Mouse (Mus musculus) olfactory bulb, adult 2 months (tissue): ENCODE data around the gene Tmem88b. TPM values are rescaled to one million over a fixed set of nuclear protein-coding genes. Genes with fewer than 3 reads are reported as not detected.

Experiments used
- H3K27ac ChIP-seq: fragments of 200-500 bp; 2 replicates; pipeline ENCODE4 v1.5.1; 2012; ENCODE audit warnings: low read depth, low read length; ENCODE audit not compliant: insufficient read depth
- H3K4me1 ChIP-seq: fragments of 200-500 bp; 2 replicates; pipeline ENCODE4 v1.6.1; 2012; ENCODE audit warnings: low read length; ENCODE audit not compliant: control insufficient read depth, insufficient read depth
- H3K4me3 ChIP-seq: fragments of 200-500 bp; 2 replicates; pipeline ENCODE4 v1.5.1; 2012; ENCODE audit warnings: mild to moderate bottlenecking, low read depth, low read length, moderate library complexity; ENCODE audit not compliant: insufficient read depth
- CTCF ChIP-seq: fragments of 200-500 bp; IDR thresholded peaks from 2 replicates; pipeline ENCODE4 v1.5.1; 2012; ENCODE audit warnings: low read depth, mild to moderate bottlenecking, low read length, moderate library complexity; ENCODE audit not compliant: insufficient read depth
- POLR2A ChIP-seq: fragments of 200-500 bp; IDR thresholded peaks from 2 replicates; pipeline ENCODE4 v1.6.1; 2012; ENCODE audit warnings: mild to moderate bottlenecking, low read depth, low read length, moderate library complexity; ENCODE audit not compliant: insufficient read depth
- WGBS: fragments of 180-500 bp; shearing (Covaris S2); methylation state at CpG from one replicate; pipeline ENCODE4 v1.1.7; 2018; 5-methylcytosine and 5-hydroxymethylcytosine counted together
- polyA plus RNA-seq: library from polyadenylated mRNA; stranded (reverse); fragments of >200 nt; gene quantifications from 2 replicates; pipeline ENCODE4 v1.2.4, GENCODE M21; 2012; ENCODE audit warnings: low replicate concordance; ENCODE audit not compliant: missing spikeins, insufficient read depth, insufficient read length

Gene Tmem88b
- polyA plus RNA-seq, 1 experiment, result not detected

DNA sequence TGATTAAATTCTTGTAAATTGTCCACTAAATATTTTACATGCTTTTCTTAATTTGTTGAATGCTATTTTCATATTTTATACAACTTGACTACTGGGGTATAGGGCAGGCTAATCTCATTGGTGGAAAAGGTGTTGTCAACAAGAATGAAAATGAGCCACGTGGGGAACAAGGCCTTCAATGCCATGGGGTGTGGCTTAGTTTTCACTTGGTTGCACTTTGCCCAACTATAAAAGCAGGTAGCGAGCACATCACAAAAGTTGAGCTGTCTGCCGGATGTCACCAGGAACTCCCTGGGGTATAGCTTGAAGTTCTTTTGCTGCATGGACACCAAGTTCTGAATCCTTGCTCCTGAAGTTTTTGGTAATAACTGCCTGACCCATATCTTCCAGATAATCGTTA is 31.9 kb upstream of the Tmem88b start:
- Histone ChIP-seq H3K27ac (no peak overlapping the region), H3K4me1 (no peaks in the 10 kb centered on the region), H3K4me3 (no peak overlapping the region)
- TF ChIP-seq CTCF (no peak), POLR2A (no peak)
- WGBS, result 57% methylated on average over 4 of the region's 4 CpGs

GRCm38 (mm10) chr4:155812665-155813181 is 27.0 kb upstream of the Tmem88b start:
- under 1% methylated on average over 49 of the region's 49 CpGs for WGBS
- H3K4me1 ChIP-seq, result no peaks in the 10 kb centered on the region
- peak overlapping the region; percentile 73 for H3K4me3 ChIP-seq
- H3K27ac ChIP-seq, result peak overlapping the region; percentile 79
- no peak for TF ChIP-seq POLR2A
- TF ChIP-seq CTCF, result no peak

DNA sequence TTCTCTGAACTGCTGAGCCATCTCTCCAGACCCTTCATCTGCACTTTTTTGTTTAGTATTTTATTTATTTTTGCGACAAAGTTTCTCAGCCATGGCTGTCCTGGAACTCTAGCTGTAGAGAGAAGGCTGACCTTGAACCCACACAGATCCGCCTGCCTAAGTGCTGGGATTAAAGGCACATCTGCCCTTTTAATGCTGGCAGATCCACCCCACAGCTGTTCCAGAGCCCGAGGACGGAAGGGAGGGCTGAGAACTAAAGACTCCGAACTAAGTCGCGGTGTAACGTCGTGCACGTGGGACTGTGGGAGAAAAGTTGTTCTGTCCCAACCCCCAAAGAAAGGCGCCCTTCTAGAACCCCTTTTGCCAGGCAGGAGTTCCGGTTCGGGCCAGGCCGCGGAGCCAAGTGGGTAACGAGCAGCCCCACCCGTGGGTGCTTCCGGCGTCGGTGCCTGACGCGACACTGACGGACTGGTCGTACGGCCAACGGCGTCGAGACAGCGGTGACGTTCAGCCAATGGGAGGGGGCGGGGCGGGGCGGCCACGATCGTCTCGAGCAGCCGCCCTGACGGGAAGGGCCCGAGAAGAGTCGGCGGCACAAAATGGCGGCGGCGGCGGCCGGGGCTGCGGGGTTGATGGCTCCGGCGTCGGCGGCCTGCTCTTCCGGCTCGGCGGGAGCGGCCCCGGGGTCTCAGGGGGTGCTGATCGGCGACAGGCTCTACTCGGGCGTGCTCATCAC is 26.4 kb upstream of the Tmem88b start, which contains the start of gene Ccnl2:
Ccnl2 (plus strand) TSS at position 561 of the 736 bp plus-strand sequence.
- WGBS, result under 1% methylated on average over 60 of the region's 60 CpGs
- peak within 1 kb of the TSS; percentile 91 for H3K27ac ChIP-seq
- H3K4me1 ChIP-seq, result no peaks in the 10 kb centered on the region
- H3K4me3 ChIP-seq, result peak within 1 kb of the TSS; percentile 73
- TF ChIP-seq POLR2A (peak; percentile 72), CTCF (no peak)

GRCm38 (mm10) chr4:155807841-155808240 is 22.2 kb upstream of the Tmem88b start:
- 91% methylated on average over 3 of the region's 3 CpGs for WGBS
- Histone ChIP-seq H3K4me3 (no peak overlapping the region), H3K27ac (no peak overlapping the region), H3K4me1 (peaks cover 6% of the 10 kb centered on the region)
- TF ChIP-seq CTCF, result no peak

GRCm38 (mm10) chr4:155803340-155804041 is 17.8 kb upstream of the Tmem88b start:
- peaks cover 9% of the 10 kb centered on the region for H3K4me1 ChIP-seq
- WGBS, result under 1% methylated on average over 58 of the region's 58 CpGs
- peak; percentile 83 for TF ChIP-seq POLR2A
- no peak for TF ChIP-seq CTCF
- H3K27ac ChIP-seq, result no peak overlapping the region; the same call in none of the 2 replicates
- peak overlapping the region; percentile 81 for H3K4me3 ChIP-seq

GRCm38 (mm10) chr4:155802741-155803339 is 17.2 kb upstream of the Tmem88b start, which contains the start of gene Mrpl20:
TSS of gene Mrpl20 (plus strand) at chr4:155802878.
- TF ChIP-seq CTCF (no peak), POLR2A (no peak)
- Histone ChIP-seq H3K4me3 (peak within 1 kb of the TSS; percentile 81), H3K4me1 (peaks cover 9% of the 10 kb centered on the region), H3K27ac (no peak within 1 kb of the TSS; the same call in none of the 2 replicates)
- whole genome bisulfite sequencing, result 10% methylated on average over 12 of the region's 12 CpGs

GRCm38 (mm10) chr4:155802075-155802474 is 16.4 kb upstream of the Tmem88b start:
- WGBS, result 93% methylated on average over 1 of the region's 1 CpGs
- H3K4me1 ChIP-seq, result peaks cover 9% of the 10 kb centered on the region
- no peak overlapping the region for H3K27ac ChIP-seq
- no peak overlapping the region for H3K4me3 ChIP-seq
- no peak for TF ChIP-seq CTCF
- no peak for TF ChIP-seq POLR2A

GRCm38 (mm10) chr4:155793730-155794129 is 8.1 kb upstream of the Tmem88b start:
- 78% methylated on average over 2 of the region's 2 CpGs for WGBS
- no peak overlapping the region for H3K4me3 ChIP-seq
- no peak overlapping the region for H3K27ac ChIP-seq
- no peaks in the 10 kb centered on the region for H3K4me1 ChIP-seq
- TF ChIP-seq CTCF, result no peak
- no peak for TF ChIP-seq POLR2A

DNA sequence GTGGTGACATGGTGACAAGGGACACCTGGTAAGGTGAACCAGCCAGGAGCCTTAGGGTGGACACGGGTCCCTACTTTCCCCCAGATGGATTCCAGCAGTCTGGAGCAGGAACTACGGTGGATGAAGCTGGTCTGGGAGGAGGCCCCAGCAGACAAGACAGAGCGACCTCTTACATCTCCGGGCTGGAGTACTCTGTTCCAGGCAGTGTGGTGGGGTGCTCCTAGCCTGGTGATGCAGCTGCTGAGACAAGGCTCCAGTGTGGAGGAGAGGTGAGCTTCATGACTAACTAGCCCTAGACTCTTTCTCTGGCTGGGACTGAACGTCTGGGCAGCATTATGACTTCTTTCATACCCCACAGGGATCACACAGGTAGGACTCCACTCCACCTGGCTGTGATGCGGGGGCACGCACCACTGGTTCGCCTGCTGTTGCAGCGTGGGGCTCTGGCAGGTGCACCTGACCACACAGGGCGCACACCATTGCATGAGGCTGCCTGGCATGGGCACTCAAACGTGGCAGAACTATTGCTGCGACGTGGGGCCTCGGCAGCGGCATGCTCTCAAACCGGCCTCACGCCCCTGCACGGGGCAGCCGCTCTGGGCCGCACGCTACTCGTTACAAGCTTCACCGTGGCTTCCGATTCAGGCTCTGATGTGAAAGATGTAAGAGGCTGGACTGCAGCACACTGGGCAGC is 5.7 kb upstream of the Tmem88b start:
- no peak overlapping the region for H3K4me3 ChIP-seq
- WGBS, result 79% methylated on average over 24 of the region's 24 CpGs
- no peaks in the 10 kb centered on the region for H3K4me1 ChIP-seq
- H3K27ac ChIP-seq, result no peak overlapping the region
- TF ChIP-seq CTCF, result no peak
- TF ChIP-seq POLR2A, result no peak
